Mouse (Mus musculus) cortical plate, adult 2 months (tissue): ENCODE results near the gene Lasp1.

Source experiments
- CTCF ChIP-seq: fragments of 200-500 bp; IDR thresholded peaks from 2 replicates; pipeline ENCODE4 v1.5.1; 2011; ENCODE audit warnings: mild to moderate bottlenecking, control low read depth, low read length; ENCODE audit not compliant: insufficient read depth; ENCODE audit errors: extremely low read depth
- POLR2A ChIP-seq: fragments of 200-500 bp; IDR thresholded peaks from 2 replicates; pipeline ENCODE4 v1.6.1; 2011; ENCODE audit warnings: mild to moderate bottlenecking, low read length, control low read depth; ENCODE audit not compliant: insufficient read depth; ENCODE audit errors: extremely low read depth

- no peak for TF ChIP-seq POLR2A
- no peak for TF ChIP-seq CTCF
Measured at GRCm38 (mm10) chr11:97874396-97874795, 75.6 kb downstream of the Lasp1 start.
